Mouse (Mus musculus) lung, embryonic 14.5 days (tissue): ENCODE data around the gene Pgm2l1. TPM values are rescaled to one million over a fixed set of nuclear protein-coding genes. Genes with fewer than 3 reads are reported as not detected.
A peak's percentile ranks its signal among the peaks of the same experiment; 100 is the strongest.

Experiments
- ATAC-seq: fragments of 200-750 bp; cut with Nextera tagmentation; 2 replicates; pipeline ENCODE4 v1.8.0; 2017; ENCODE audit warnings: mild to moderate bottlenecking, moderate TSS enrichment, moderate library complexity; ENCODE audit not compliant: insufficient read depth
- DNase-seq: peaks from one replicate; pipeline ENCODE4 v3.0.0-alpha.2; 2015
- H3K27ac ChIP-seq: fragments of 300-500 bp; sonication (generic); 2 replicates; pipeline ENCODE4 v1.5.1; 2014; ENCODE audit warnings: low read depth, mild to moderate bottlenecking, moderate library complexity
- H3K27me3 ChIP-seq: fragments of 300-500 bp; sonication (generic); 2 replicates; pipeline ENCODE4 v1.6.1; 2014; ENCODE audit warnings: low read length, control low read depth; ENCODE audit not compliant: insufficient read depth
- H3K36me3 ChIP-seq: fragments of 300-500 bp; sonication (generic); 2 replicates; pipeline ENCODE4 v1.6.1; 2014; ENCODE audit warnings: control low read depth; ENCODE audit not compliant: insufficient read depth
- H3K4me1 ChIP-seq: fragments of 300-500 bp; sonication (generic); 2 replicates; pipeline ENCODE4 v1.6.1; 2014; ENCODE audit warnings: antibody characterized with exemption, control low read depth; ENCODE audit not compliant: insufficient read depth
- H3K4me2 ChIP-seq: fragments of 300-500 bp; sonication (generic); 2 replicates; pipeline ENCODE4 v1.6.1; 2014; ENCODE audit warnings: mild to moderate bottlenecking
- H3K4me3 ChIP-seq: fragments of 300-500 bp; sonication (generic); 2 replicates; pipeline ENCODE4 v1.5.1; 2014; ENCODE audit warnings: low read depth, low read length
- H3K9ac ChIP-seq: fragments of 300-500 bp; sonication (generic); 2 replicates; pipeline ENCODE4 v1.6.1; 2014
- H3K9me3 ChIP-seq: fragments of 300-500 bp; sonication (generic); 2 replicates; pipeline ENCODE4 v1.6.1; 2016; ENCODE audit warnings: low read depth, low read length, control low read depth
- CTCF ChIP-seq: IDR thresholded peaks from 2 replicates; pipeline ENCODE4 v1.5.1; 2016; ENCODE audit warnings: antibody characterized with exemption, low read depth
- WGBS: fragments of 180-500 bp; shearing (Covaris S2); extraction: QIAGEN DNeasy Blood & Tissue Kit; methylation state at CpG from one replicate; pipeline ENCODE4 v1.1.7; 2014; 5-methylcytosine and 5-hydroxymethylcytosine counted together
- polyA plus RNA-seq: library from polyadenylated mRNA; unstranded; fragments of >200 nt; fragmentation: Nextera tagmentation; extraction: Ambion mirVana; gene quantifications from 2 replicates; pipeline ENCODE4 v1.2.1, GENCODE M21; 2014

The Pgm2l1 gene
- 2.2 and 2.6 TPM in 2 replicates for polyA plus RNA-seq

GRCm38 (mm10) chr7:100227158-100227875, at the start of gene Pgm2l1:
Gene Pgm2l1 (plus strand): TSS chr7:100227394.
- H3K4me3 ChIP-seq: peak within 1 kb of the TSS; percentile 63
- H3K36me3 ChIP-seq: no peaks in the 10 kb centered on the region

GRCm38 (mm10) chr7:100178016-100178890, 48.9 kb upstream of the Pgm2l1 start:
- peak overlapping the region; percentile 30 for H3K4me3 ChIP-seq
- H3K27ac ChIP-seq: no peak overlapping the region
- H3K9me3 ChIP-seq: no peaks in the 10 kb centered on the region
- DNase-seq: peak; percentile 73
- 9% methylated on average over 30 of the region's 30 CpGs for WGBS
- H3K36me3 ChIP-seq: no peaks in the 10 kb centered on the region
- H3K27me3 ChIP-seq: peaks cover 19% of the 10 kb centered on the region
- no peak for TF ChIP-seq CTCF
- peak overlapping the region; percentile 27; the same call in 1 of the 2 replicates for H3K9ac ChIP-seq
- ATAC-seq: peak; percentile 90
- peak overlapping the region; percentile 77 for H3K4me2 ChIP-seq
- peaks cover 3% of the 10 kb centered on the region; the same call in 1 of the 2 replicates for H3K4me1 ChIP-seq

More at GRCm38 (mm10) chr7:100227158-100227875, at the start of gene Pgm2l1:
- H3K4me2 ChIP-seq: peak within 1 kb of the TSS; percentile 98
- DNase-seq: peak; percentile 98
- H3K27me3 ChIP-seq: no peaks in the 10 kb centered on the region
- H3K9me3 ChIP-seq: no peaks in the 10 kb centered on the region
- peak within 1 kb of the TSS; percentile 64 for H3K27ac ChIP-seq
- 0 out of 2 replicates have a peak, but pooled peaks have one; percentile 6 for TF ChIP-seq CTCF
- under 1% methylated on average over 69 of the region's 72 CpGs for WGBS
- peak; percentile 99 for ATAC-seq
- H3K4me1 ChIP-seq: no peaks in the 10 kb centered on the region
- peak within 1 kb of the TSS; percentile 66 for H3K9ac ChIP-seq

- Histone ChIP-seq H3K9me3 (no peaks in the 10 kb centered on the region), H3K4me1 (peaks cover 3% of the 10 kb centered on the region; the same call in 1 of the 2 replicates), H3K27me3 (peaks cover 19% of the 10 kb centered on the region), H3K4me2 (peak overlapping the region; percentile 77), H3K27ac (no peak overlapping the region), H3K36me3 (no peaks in the 10 kb centered on the region), H3K9ac (peak overlapping the region; percentile 27; the same call in 1 of the 2 replicates), H3K4me3 (peak overlapping the region; percentile 30)
- TF ChIP-seq CTCF: no peak
- DNase-seq (peak; percentile 55), ATAC-seq (peak; percentile 64; the same call in 1 of the 2 replicates)
- WGBS: under 1% methylated on average over 15 of the region's 15 CpGs
Observed at GRCm38 (mm10) chr7:100178891-100179233, 48.3 kb upstream of the Pgm2l1 start.

- Histone ChIP-seq H3K4me2 (peak overlapping the region; percentile 77), H3K27me3 (peaks cover 19% of the 10 kb centered on the region), H3K4me3 (peak overlapping the region; percentile 30), H3K9me3 (no peaks in the 10 kb centered on the region), H3K36me3 (no peaks in the 10 kb centered on the region), H3K9ac (no peak overlapping the region), H3K4me1 (peaks cover 3% of the 10 kb centered on the region; the same call in 1 of the 2 replicates), H3K27ac (no peak overlapping the region)
- WGBS: 54% methylated on average over 7 of the region's 7 CpGs
- DNase-seq (no peak), ATAC-seq (no peak)
- no peak for TF ChIP-seq CTCF
Observed at GRCm38 (mm10) chr7:100179394-100179793, 47.8 kb upstream of the Pgm2l1 start.

- H3K4me3 ChIP-seq: no peak overlapping the region
- H3K4me2 ChIP-seq: no peak overlapping the region
- peaks cover 3% of the 10 kb centered on the region; the same call in 1 of the 2 replicates for H3K4me1 ChIP-seq
- no peak overlapping the region for H3K27ac ChIP-seq
- no peak for TF ChIP-seq CTCF
- WGBS: 61% methylated on average over 7 of the region's 7 CpGs
- DNase-seq: no peak
- peaks cover 19% of the 10 kb centered on the region for H3K27me3 ChIP-seq
- ATAC-seq: no peak
- no peaks in the 10 kb centered on the region for H3K36me3 ChIP-seq
- no peak overlapping the region for H3K9ac ChIP-seq
- no peaks in the 10 kb centered on the region for H3K9me3 ChIP-seq
Observed at GRCm38 (mm10) chr7:100179836-100180407, 47.3 kb upstream of the Pgm2l1 start.

GRCm38 (mm10) chr7:100181176-100181575, 46.0 kb upstream of the Pgm2l1 start:
- no peak for TF ChIP-seq CTCF
- DNase-seq (no peak), ATAC-seq (no peak)
- 74% methylated on average over 2 of the region's 2 CpGs for WGBS
- Histone ChIP-seq H3K4me3 (no peak overlapping the region), H3K27me3 (peaks cover 19% of the 10 kb centered on the region), H3K9ac (no peak overlapping the region), H3K4me1 (peaks cover 3% of the 10 kb centered on the region; the same call in 1 of the 2 replicates), H3K4me2 (no peak overlapping the region), H3K9me3 (no peaks in the 10 kb centered on the region), H3K27ac (no peak overlapping the region), H3K36me3 (no peaks in the 10 kb centered on the region)
